Mouse (Mus musculus) limb, embryonic 10.5 days (tissue): ENCODE results near the gene Reps2. TPM values are rescaled to one million over a fixed set of nuclear protein-coding genes. Genes with fewer than 3 reads are reported as not detected.

Experiments
- DNase-seq: peaks from one replicate; pipeline ENCODE4 v3.0.0-alpha.2; 2017; ENCODE audit warnings: low spot score
- H3K27ac ChIP-seq: fragments of 300-500 bp; sonication (generic); 2 replicates; pipeline ENCODE4 v1.5.1; 2016; ENCODE audit warnings: mild to moderate bottlenecking
- H3K27me3 ChIP-seq: fragments of 300-500 bp; sonication (generic); 2 replicates; pipeline ENCODE4 v1.6.1; 2016; ENCODE audit warnings: low read depth, mild to moderate bottlenecking; ENCODE audit not compliant: poor library complexity, severe bottlenecking
- H3K36me3 ChIP-seq: fragments of 300-500 bp; sonication (generic); 2 replicates; pipeline ENCODE4 v1.6.1; 2016; ENCODE audit warnings: mild to moderate bottlenecking, moderate library complexity
- H3K4me1 ChIP-seq: fragments of 300-500 bp; sonication (generic); 2 replicates; pipeline ENCODE4 v1.6.1; 2016
- H3K4me3 ChIP-seq: fragments of 300-500 bp; sonication (generic); 2 replicates; pipeline ENCODE4 v1.5.1; 2016; ENCODE audit warnings: mild to moderate bottlenecking, moderate library complexity
- H3K9me3 ChIP-seq: fragments of 300-500 bp; sonication (generic); replicated peaks from 2 replicates; pipeline ENCODE4 v1.6.1; 2016; ENCODE audit warnings: mild to moderate bottlenecking
- WGBS: fragments of 180-500 bp; shearing (Covaris S2); methylation state at CpG from one replicate; pipeline ENCODE4 v1.1.7; 2016; 5-methylcytosine and 5-hydroxymethylcytosine counted together
- polyA plus RNA-seq: library from polyadenylated mRNA; unstranded; fragments of >200 nt; fragmentation: Nextera tagmentation; extraction: Ambion mirVana; gene quantifications from 2 replicates; pipeline ENCODE4 v1.2.1, GENCODE M21; 2016

Reps2 gene
- polyA plus RNA-seq, 1 experiment from 2014 or later: 0.33 TPM

DNA sequence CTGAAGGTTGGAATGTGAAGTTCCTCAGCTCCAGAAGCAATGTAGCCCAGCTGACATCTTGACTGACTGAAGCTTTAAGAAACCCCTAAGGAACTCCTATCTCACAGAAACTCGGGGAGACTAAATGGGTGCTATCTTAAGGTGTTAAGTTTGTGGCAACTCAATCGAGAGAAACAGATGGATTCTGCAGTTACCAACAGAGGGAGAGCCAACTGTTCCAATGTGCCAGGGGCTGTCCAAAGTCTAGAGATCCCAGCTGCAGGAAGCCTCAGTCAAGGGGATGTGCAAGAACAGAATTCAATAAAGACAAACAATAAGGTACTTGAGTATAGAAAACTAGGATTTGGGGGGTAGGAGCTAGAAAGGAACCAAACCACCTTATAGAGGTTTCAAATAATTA is 8.3 kb downstream of the Reps2 start:
- no peak for DNase-seq
- H3K9me3 ChIP-seq: no peaks in the 10 kb centered on the region
- H3K27me3 ChIP-seq: peaks cover 84% of the 10 kb centered on the region
- H3K36me3 ChIP-seq: no peaks in the 10 kb centered on the region
- H3K27ac ChIP-seq: no peak overlapping the region
- H3K4me3 ChIP-seq: no peak overlapping the region
- WGBS: 16% methylated on average over 2 of the region's 2 CpGs
- no peaks in the 10 kb centered on the region for H3K4me1 ChIP-seq

DNA sequence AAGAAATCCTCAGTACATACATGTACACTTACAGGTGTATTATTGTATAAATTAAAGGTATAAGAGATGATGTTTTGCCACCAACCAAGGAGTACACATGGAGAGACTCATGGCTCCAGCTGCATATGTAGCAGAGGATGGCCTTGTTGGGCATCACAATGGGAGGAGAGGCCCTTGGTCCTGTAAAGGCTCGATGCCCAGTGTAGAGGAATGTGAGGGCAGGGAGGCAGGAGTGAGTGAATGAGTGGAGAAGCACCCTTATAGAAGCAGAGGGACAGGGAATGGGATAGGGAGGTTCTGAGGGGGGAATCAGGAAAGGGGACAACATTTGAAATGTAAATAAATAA is 21.4 kb downstream of the Reps2 start:
- no peak for DNase-seq
- no peak overlapping the region for H3K4me3 ChIP-seq
- H3K27me3 ChIP-seq: peaks cover 47% of the 10 kb centered on the region
- H3K9me3 ChIP-seq: no peaks in the 10 kb centered on the region
- no peaks in the 10 kb centered on the region for H3K36me3 ChIP-seq
- no peak overlapping the region for H3K27ac ChIP-seq
- WGBS: 77% methylated on average over 1 of the region's 1 CpGs
- H3K4me1 ChIP-seq: no peaks in the 10 kb centered on the region

GRCm38 (mm10) chrX:162621194-162622090 is 22.0 kb downstream of the Reps2 start:
- H3K4me1 ChIP-seq: no peaks in the 10 kb centered on the region
- 83% methylated on average over 5 of the region's 5 CpGs for WGBS
- no peak overlapping the region for H3K4me3 ChIP-seq
- no peaks in the 10 kb centered on the region for H3K36me3 ChIP-seq
- no peak overlapping the region for H3K27ac ChIP-seq
- no peaks in the 10 kb centered on the region for H3K9me3 ChIP-seq
- H3K27me3 ChIP-seq: peaks cover 44% of the 10 kb centered on the region
- no peak for DNase-seq

GRCm38 (mm10) chrX:162619705-162620104 is 23.7 kb downstream of the Reps2 start:
- no peak for DNase-seq
- Histone ChIP-seq H3K27me3 (peaks cover 57% of the 10 kb centered on the region), H3K9me3 (no peaks in the 10 kb centered on the region), H3K27ac (no peak overlapping the region), H3K36me3 (no peaks in the 10 kb centered on the region), H3K4me1 (no peaks in the 10 kb centered on the region), H3K4me3 (no peak overlapping the region)
- 88% methylated on average over 2 of the region's 2 CpGs for WGBS

DNA sequence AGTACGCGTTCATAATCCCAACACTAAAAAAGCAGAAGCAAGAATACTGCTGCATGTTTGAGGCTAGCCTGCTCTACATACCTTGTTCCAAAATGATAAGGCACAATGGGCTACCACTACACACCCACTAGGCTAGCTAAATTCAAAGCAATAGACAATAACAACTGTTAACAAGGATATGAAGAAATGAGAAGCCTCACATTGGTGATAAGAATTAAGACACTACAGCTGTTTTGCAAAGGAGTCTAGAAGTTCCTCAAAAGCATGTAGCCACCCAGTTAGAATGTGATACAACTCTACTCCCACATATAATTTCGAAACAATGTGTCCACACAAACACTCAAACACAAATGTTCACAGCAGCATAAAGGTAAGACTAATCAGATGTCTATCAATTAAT is 24.9 kb downstream of the Reps2 start:
- WGBS: 88% methylated on average over 3 of the region's 3 CpGs
- peaks cover 66% of the 10 kb centered on the region for H3K27me3 ChIP-seq
- H3K27ac ChIP-seq: no peak overlapping the region
- H3K36me3 ChIP-seq: no peaks in the 10 kb centered on the region
- DNase-seq: no peak
- no peak overlapping the region for H3K4me3 ChIP-seq
- H3K4me1 ChIP-seq: no peaks in the 10 kb centered on the region
- H3K9me3 ChIP-seq: no peaks in the 10 kb centered on the region

DNA sequence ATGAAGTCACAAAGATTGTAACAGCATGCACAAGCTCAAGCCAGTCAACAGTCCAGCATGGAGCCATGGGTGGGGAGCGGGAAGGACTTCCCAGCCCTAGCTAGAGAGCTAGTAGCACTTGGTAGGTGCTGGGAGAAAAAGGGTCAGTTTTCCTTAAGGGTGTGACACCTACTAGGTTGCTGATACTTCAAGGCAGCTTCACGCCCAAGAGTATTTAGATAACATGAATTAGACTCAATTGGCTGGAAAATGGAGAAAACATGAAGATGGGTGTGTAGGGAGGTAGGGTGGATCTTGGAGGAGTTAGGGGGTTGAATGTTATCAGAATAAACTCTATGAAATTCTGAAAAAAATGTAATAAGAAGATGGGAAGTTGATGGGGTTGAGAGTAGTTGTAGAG is 37.3 kb downstream of the Reps2 start:
- no peaks in the 10 kb centered on the region for H3K36me3 ChIP-seq
- H3K4me1 ChIP-seq: no peaks in the 10 kb centered on the region
- no peak overlapping the region for H3K4me3 ChIP-seq
- no peak overlapping the region for H3K27ac ChIP-seq
- H3K27me3 ChIP-seq: peaks cover 70% of the 10 kb centered on the region
- WGBS: 85% methylated on average over 2 of the region's 2 CpGs
- no peak for DNase-seq
- H3K9me3 ChIP-seq: no peaks in the 10 kb centered on the region

DNA sequence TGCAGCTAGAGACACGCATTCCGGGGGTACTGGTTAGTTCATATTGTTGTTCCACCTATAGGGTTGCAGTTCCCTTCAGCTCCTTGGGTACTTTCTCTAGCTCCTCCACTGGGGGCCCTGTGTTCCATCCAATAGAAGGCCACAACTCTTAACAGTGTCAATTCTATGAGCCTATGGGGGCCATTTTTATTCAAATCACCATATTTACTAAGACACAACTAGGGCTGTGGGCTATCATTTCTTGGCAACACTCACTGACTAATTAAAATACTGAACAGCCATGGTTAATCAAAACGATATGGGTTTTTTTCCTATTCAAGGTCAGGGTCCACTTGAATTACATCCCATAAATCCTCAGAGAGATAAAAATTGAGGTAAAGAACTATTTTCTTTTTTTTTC is 43.8 kb downstream of the Reps2 start:
- no peaks in the 10 kb centered on the region for H3K9me3 ChIP-seq
- H3K36me3 ChIP-seq: no peaks in the 10 kb centered on the region
- WGBS: 93% methylated on average over 3 of the region's 3 CpGs
- no peak for DNase-seq
- H3K4me3 ChIP-seq: no peak overlapping the region
- H3K27me3 ChIP-seq: peaks cover 38% of the 10 kb centered on the region
- no peak overlapping the region for H3K27ac ChIP-seq
- no peaks in the 10 kb centered on the region for H3K4me1 ChIP-seq

- no peak for DNase-seq
- H3K4me1 ChIP-seq: no peaks in the 10 kb centered on the region
- H3K9me3 ChIP-seq: no peaks in the 10 kb centered on the region
- H3K36me3 ChIP-seq: no peaks in the 10 kb centered on the region
- H3K4me3 ChIP-seq: no peak overlapping the region
- H3K27ac ChIP-seq: no peak overlapping the region
- WGBS: 73% methylated on average over 8 of the region's 8 CpGs
- H3K27me3 ChIP-seq: peaks cover 61% of the 10 kb centered on the region
These were observed 52.2 kb downstream of the Reps2 start for GRCm38 (mm10) chrX:162591005-162591801.

GRCm38 (mm10) chrX:162590145-162590790 is 53.2 kb downstream of the Reps2 start:
- H3K27ac ChIP-seq: no peak overlapping the region
- H3K4me1 ChIP-seq: no peaks in the 10 kb centered on the region
- H3K4me3 ChIP-seq: no peak overlapping the region
- 87% methylated on average over 6 of the region's 6 CpGs for WGBS
- H3K9me3 ChIP-seq: no peaks in the 10 kb centered on the region
- DNase-seq: no peak
- H3K36me3 ChIP-seq: no peaks in the 10 kb centered on the region
- peaks cover 60% of the 10 kb centered on the region for H3K27me3 ChIP-seq

DNA sequence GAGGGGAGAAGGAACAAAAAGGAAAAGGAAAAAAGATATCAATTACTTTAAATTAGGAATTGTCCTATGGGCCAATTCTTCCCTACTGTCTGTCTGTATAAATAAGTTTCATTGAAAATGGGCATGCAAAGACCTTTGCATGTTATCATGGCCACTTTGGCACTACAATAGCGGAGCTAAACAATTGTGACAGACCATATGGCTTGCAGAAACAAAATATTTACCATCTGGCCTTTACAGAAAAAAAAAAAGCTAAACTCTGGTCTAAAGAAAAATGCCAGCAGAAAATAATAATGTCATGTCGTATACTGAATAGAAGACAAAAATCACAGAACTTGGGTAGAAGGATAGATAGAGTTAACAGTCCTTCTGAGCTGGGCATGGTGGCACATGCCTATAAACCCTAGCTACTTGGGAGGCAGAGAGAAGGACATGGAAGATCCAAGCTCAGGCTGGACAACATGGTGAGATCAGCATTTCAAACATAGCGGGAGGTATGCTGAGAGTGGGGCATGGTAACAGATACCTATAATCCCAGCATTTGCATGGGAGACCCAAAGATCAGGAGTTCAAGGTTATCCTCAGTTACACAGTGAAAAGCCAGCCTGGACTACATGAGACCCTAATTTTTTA is 54.2 kb downstream of the Reps2 start:
- Histone ChIP-seq H3K27ac (no peak overlapping the region), H3K27me3 (peaks cover 69% of the 10 kb centered on the region), H3K36me3 (no peaks in the 10 kb centered on the region), H3K4me1 (no peaks in the 10 kb centered on the region), H3K9me3 (no peaks in the 10 kb centered on the region), H3K4me3 (no peak overlapping the region)
- 92% methylated on average over 3 of the region's 3 CpGs for WGBS
- no peak for DNase-seq

DNA sequence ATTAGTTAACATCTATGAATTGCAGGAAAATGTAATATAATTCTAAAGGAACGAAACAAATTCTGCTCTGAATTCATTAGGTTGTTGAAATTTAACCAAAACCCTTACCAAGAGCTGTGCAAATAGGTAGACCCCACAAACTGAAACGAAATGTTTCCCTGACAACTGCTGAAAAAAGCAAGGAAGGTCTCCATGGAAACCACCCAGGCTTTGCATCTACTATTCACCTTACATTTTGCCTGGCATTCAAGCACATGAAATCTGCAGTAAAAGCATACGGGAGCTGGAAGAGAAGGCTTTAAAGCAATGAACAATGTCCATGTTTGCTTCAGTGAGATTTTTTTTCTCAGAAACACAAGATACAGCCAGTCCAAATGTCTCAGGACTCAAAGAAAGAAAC is 59.1 kb downstream of the Reps2 start:
- H3K4me3 ChIP-seq: no peak overlapping the region
- H3K27me3 ChIP-seq: peaks cover 93% of the 10 kb centered on the region
- WGBS: 77% methylated on average over 3 of the region's 3 CpGs
- H3K36me3 ChIP-seq: no peaks in the 10 kb centered on the region
- no peaks in the 10 kb centered on the region for H3K4me1 ChIP-seq
- no peak overlapping the region for H3K27ac ChIP-seq
- H3K9me3 ChIP-seq: no peaks in the 10 kb centered on the region
- DNase-seq: no peak

DNA sequence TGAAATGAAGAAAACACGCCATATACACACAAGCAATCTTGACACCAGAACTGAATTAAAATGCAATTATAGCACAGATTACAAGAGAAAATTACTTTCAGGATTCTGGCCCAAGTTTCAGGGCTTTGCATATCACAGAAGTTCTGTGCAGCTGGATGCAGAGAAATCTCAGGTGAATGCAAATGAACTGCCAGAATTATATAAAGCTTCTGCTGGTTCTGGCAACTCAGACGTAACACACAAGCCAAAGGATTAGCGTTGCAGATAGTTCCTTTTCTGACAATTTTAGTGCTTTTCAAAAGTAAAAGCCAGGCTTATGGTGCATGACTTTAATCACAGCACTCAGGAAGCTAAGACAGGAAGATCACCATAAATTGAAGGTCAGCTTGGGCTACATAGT is 62.9 kb downstream of the Reps2 start:
- Histone ChIP-seq H3K4me1 (no peaks in the 10 kb centered on the region), H3K27me3 (peaks cover 92% of the 10 kb centered on the region), H3K4me3 (no peak overlapping the region), H3K27ac (no peak overlapping the region), H3K9me3 (no peaks in the 10 kb centered on the region), H3K36me3 (no peaks in the 10 kb centered on the region)
- 73% methylated on average over 3 of the region's 3 CpGs for WGBS
- no peak for DNase-seq
